Comparison of ENCODE assay signal across 17 mouse cellular contexts in genomic region chr7:68412786-68413185, GRCm38 (mm10).
"Had no signal": no experiment of that assay in that cellular context is flagged by ENCODE, and none has a peak within 500 bp of the region (broad histone marks: within the 10 kb centered on the region; RNA-seq: fewer than 3 reads in every experiment).

No protein-coding gene starts in this region.

- DNase-seq: lung, adult 2 months; lung, postnatal 14 days; lung, postnatal 36 days; right cerebral cortex, postnatal 14 days; thymus, adult 2 months; thymus, postnatal 25 days; thymus, postnatal 4 days had no signal

- H3K27me3 ChIP-seq: megakaryocyte, embryonic 14.5 days; midbrain, embryonic 13.5 days; midbrain, embryonic 15.5 days; stomach, embryonic 15.5 days had no signal

- H3K27ac ChIP-seq: lung, embryonic 15.5 days; macrophage; midbrain, embryonic 13.5 days; midbrain, embryonic 15.5 days; neural tube, embryonic 12.5 days; stomach, embryonic 15.5 days; stomach, postnatal 0 days had no signal

- H3K4me3 ChIP-seq: lung, embryonic 15.5 days; megakaryocyte, embryonic 14.5 days; midbrain, embryonic 13.5 days; midbrain, embryonic 15.5 days; neural tube, embryonic 12.5 days; stomach, embryonic 15.5 days had no signal

- H3K36me3 ChIP-seq: lung, embryonic 15.5 days; midbrain, embryonic 13.5 days; midbrain, embryonic 15.5 days; neural tube, embryonic 12.5 days; stomach, embryonic 15.5 days had no signal

- ATAC-seq: lung, postnatal 0 days; midbrain, embryonic 13.5 days; midbrain, embryonic 15.5 days had no signal

- H3K9me3 ChIP-seq: lung, embryonic 15.5 days; megakaryocyte, embryonic 14.5 days; midbrain, embryonic 13.5 days; midbrain, embryonic 15.5 days; neural tube, embryonic 12.5 days; stomach, embryonic 15.5 days had no signal

- H3K9ac ChIP-seq: lung, embryonic 15.5 days; midbrain, embryonic 13.5 days; midbrain, embryonic 15.5 days; neural tube, embryonic 12.5 days; stomach, embryonic 15.5 days had no signal

- H3K4me1 ChIP-seq: lung, embryonic 15.5 days; megakaryocyte, embryonic 14.5 days; midbrain, embryonic 13.5 days; neural tube, embryonic 12.5 days; stomach, embryonic 15.5 days had no signal

- H3K4me2 ChIP-seq: lung, embryonic 15.5 days; midbrain, embryonic 11.5 days; midbrain, embryonic 13.5 days; midbrain, embryonic 15.5 days; neural tube, embryonic 12.5 days; stomach, embryonic 15.5 days had no signal
